Mouse (Mus musculus) testis, adult 2 months (tissue): ENCODE measurements around the gene Erich4. TPM values are rescaled to one million over a fixed set of nuclear protein-coding genes. Genes with fewer than 3 reads are reported as not detected.
A peak's percentile ranks its signal among the peaks of the same experiment; 100 is the strongest.

Experiments
- H3K27ac ChIP-seq: fragments of 200-500 bp; 2 replicates; pipeline ENCODE4 v1.5.1; 2012; ENCODE audit warnings: low read depth, low read length; ENCODE audit not compliant: control insufficient read depth, insufficient read depth
- H3K27me3 ChIP-seq: fragments of 200-500 bp; 2 replicates; pipeline ENCODE4 v1.6.1; 2012; ENCODE audit warnings: mild to moderate bottlenecking, low read length, moderate library complexity; ENCODE audit not compliant: control insufficient read depth, insufficient read depth
- H3K36me3 ChIP-seq: fragments of 200-500 bp; 2 replicates; pipeline ENCODE4 v1.6.1; 2012; ENCODE audit warnings: mild to moderate bottlenecking, low read length; ENCODE audit not compliant: control insufficient read depth, insufficient read depth
- H3K4me1 ChIP-seq: fragments of 200-500 bp; 2 replicates; pipeline ENCODE4 v1.6.1; 2012; ENCODE audit warnings: low read length; ENCODE audit not compliant: control insufficient read depth, insufficient read depth
- H3K4me3 ChIP-seq: fragments of 200-500 bp; 2 replicates; pipeline ENCODE4 v1.5.1; 2012; ENCODE audit warnings: low read depth, mild to moderate bottlenecking, low read length, moderate library complexity, mixed read lengths; ENCODE audit not compliant: control insufficient read depth
- CTCF ChIP-seq: fragments of 200-500 bp; IDR thresholded peaks from 2 replicates; pipeline ENCODE4 v1.5.1; 2012; ENCODE audit warnings: low read depth, mild to moderate bottlenecking, inconsistent platforms, low read length, moderate library complexity; ENCODE audit not compliant: control insufficient read depth, insufficient read depth, insufficient replicate concordance
- POLR2A ChIP-seq: fragments of 200-500 bp; IDR thresholded peaks from 2 replicates; pipeline ENCODE4 v1.6.1; 2012; ENCODE audit warnings: low read depth, mild to moderate bottlenecking, inconsistent platforms, low read length, moderate library complexity; ENCODE audit not compliant: control insufficient read depth
- polyA plus RNA-seq: library from polyadenylated mRNA; depleted of rRNA; stranded (reverse); fragments of >200 nt; gene quantifications from 2 replicates; pipeline ENCODE4 v1.2.3, GENCODE M21; 2012; rRNA removed

Erich4 gene
- not detected in 2 replicates for polyA plus RNA-seq

- TF ChIP-seq CTCF (no peak), POLR2A (no peak)
- Histone ChIP-seq H3K36me3 (no peaks in the 10 kb centered on the region), H3K27me3 (no peaks in the 10 kb centered on the region), H3K4me1 (peaks cover 12% of the 10 kb centered on the region), H3K4me3 (no peak within 1 kb of the TSS), H3K27ac (no peak within 1 kb of the TSS)
Observed at GRCm38 (mm10) chr7:25615706-25616011, at the start of gene Erich4. Gene Erich4 (minus strand): TSS chr7:25615892.

GRCm38 (mm10) chr7:25658657-25659472 lies 43.2 kb upstream of the Erich4 start, which contains the start of the genes Bckdha and Exosc5:
Gene Bckdha (minus strand): TSS chr7:25658981.
Gene Exosc5 (plus strand): TSS chr7:25659164.
- Histone ChIP-seq H3K4me1 (peaks cover 5% of the 10 kb centered on the region), H3K27ac (peak within 1 kb of the TSS; percentile 95), H3K36me3 (no peaks in the 10 kb centered on the region; the same call in 1 of the 2 replicates), H3K27me3 (no peaks in the 10 kb centered on the region), H3K4me3 (peak within 1 kb of the TSS; percentile 96)
- peak; percentile 94 for TF ChIP-seq POLR2A
- TF ChIP-seq CTCF: no peak

- no peak for TF ChIP-seq CTCF
- no peak for TF ChIP-seq POLR2A
- peak overlapping the region; percentile 95 for H3K27ac ChIP-seq
Observed at GRCm38 (mm10) chr7:25657785-25658184, 42.1 kb upstream of the Erich4 start.

GRCm38 (mm10) chr7:25655601-25656428 lies 40.1 kb upstream of the Erich4 start:
- peaks cover 5% of the 10 kb centered on the region for H3K4me1 ChIP-seq
- TF ChIP-seq CTCF (no peak), POLR2A (no peak)
- no peaks in the 10 kb centered on the region for H3K27me3 ChIP-seq
- H3K27ac ChIP-seq: no peak overlapping the region
- no peaks in the 10 kb centered on the region for H3K36me3 ChIP-seq
- no peak overlapping the region for H3K4me3 ChIP-seq

More at GRCm38 (mm10) chr7:25657785-25658184, 42.1 kb upstream of the Erich4 start:
- Histone ChIP-seq H3K27me3 (no peaks in the 10 kb centered on the region), H3K4me3 (peak overlapping the region; percentile 96), H3K36me3 (no peaks in the 10 kb centered on the region; the same call in 1 of the 2 replicates), H3K4me1 (peaks cover 5% of the 10 kb centered on the region)

GRCm38 (mm10) chr7:25652244-25652759 lies 36.6 kb upstream of the Erich4 start:
- no peaks in the 10 kb centered on the region for H3K36me3 ChIP-seq
- no peak for TF ChIP-seq CTCF
- no peak for TF ChIP-seq POLR2A
- no peaks in the 10 kb centered on the region for H3K27me3 ChIP-seq
- no peak overlapping the region for H3K27ac ChIP-seq
- H3K4me1 ChIP-seq: peaks cover 2% of the 10 kb centered on the region
- no peak overlapping the region for H3K4me3 ChIP-seq

DNA sequence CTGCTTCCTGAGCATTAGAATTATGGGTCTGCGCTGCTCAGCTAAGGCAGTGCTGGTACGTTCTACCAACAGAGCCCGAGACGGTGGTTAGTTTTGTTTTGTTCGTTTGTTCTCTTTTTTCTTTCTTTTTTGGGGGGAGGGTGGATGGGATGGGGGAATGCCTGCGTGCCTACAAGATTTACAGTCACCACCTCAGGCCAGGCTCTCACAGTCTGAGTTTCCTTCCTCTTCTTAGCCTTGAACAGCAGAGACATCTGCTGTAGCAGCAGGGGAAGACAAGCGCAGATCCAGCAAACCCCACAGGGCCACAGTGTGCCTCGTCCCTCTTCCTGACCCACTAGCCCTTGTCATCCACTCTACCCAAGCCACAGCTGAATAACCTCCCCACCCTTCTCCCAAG lies 35.6 kb upstream of the Erich4 start:
- Histone ChIP-seq H3K27ac (no peak overlapping the region), H3K27me3 (no peaks in the 10 kb centered on the region), H3K4me3 (no peak overlapping the region), H3K4me1 (no peaks in the 10 kb centered on the region; the same call in 1 of the 2 replicates), H3K36me3 (no peaks in the 10 kb centered on the region)
- TF ChIP-seq POLR2A (no peak), CTCF (no peak)

DNA sequence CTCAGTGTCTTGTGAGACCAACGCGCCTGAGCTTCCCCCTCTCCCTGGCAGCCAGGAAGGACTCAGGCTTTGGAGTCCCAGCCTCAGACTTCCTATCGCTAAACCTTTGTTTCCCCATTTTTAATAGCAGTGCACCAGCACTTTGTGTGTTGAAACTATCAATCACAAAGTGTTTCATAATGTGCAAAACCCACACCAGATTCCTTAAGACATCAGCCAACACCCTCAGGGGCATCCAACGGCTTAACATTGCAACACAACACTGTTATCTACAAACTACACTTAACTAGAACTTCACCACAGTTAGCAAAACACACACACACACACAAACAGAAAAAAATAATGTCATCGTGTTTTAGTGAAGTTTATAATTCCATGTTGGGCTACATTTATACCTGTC lies 34.1 kb upstream of the Erich4 start:
- H3K27me3 ChIP-seq: no peaks in the 10 kb centered on the region
- H3K27ac ChIP-seq: no peak overlapping the region
- H3K4me3 ChIP-seq: no peak overlapping the region
- no peaks in the 10 kb centered on the region; the same call in 1 of the 2 replicates for H3K4me1 ChIP-seq
- TF ChIP-seq CTCF: no peak
- no peak for TF ChIP-seq POLR2A
- H3K36me3 ChIP-seq: no peaks in the 10 kb centered on the region
